Mouse (Mus musculus): Measurements from ENCODE around the gene Csnk1g2.

DNA sequence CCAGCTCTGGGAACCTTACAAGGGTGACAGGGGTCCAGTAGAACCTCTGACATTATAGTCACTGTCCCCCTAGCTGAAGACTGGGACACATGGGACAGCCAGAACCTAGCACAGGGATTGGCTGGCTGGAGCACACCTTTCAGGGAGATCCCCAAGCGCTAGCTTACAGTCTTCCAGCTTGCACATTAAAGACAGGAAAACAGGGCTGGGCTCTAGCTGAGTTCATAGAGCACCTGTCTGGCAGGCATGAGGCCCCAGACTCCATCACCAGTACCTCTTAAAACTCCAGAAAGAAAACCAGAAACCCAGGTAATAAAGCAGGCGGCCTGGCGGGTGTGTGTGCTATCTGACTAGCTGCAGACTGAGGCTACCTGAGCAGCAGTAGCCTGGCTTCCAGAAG is 51.1 kb downstream of the Csnk1g2 start:
- TF ChIP-seq CTCF (conservative IDR thresholded peaks at IDR 0.05; ENCODE audit: low read length): no peak
- no peak for TF ChIP-seq POU5F1 (IDR thresholded peaks at IDR 0.05; ENCODE audit: borderline replicate concordance, low read length)
